Mouse (Mus musculus) heart, embryonic 11.5 days (tissue): ENCODE data around the gene Tapt1. TPM values are rescaled to one million over a fixed set of nuclear protein-coding genes. Genes with fewer than 3 reads are reported as not detected.

Experiments
- ATAC-seq: fragments of 200-750 bp; cut with Nextera tagmentation; replicated peaks from 2 replicates; pipeline ENCODE4 v1.8.0; 2017; ENCODE audit warnings: moderate library complexity; ENCODE audit not compliant: insufficient number of reproducible peaks, low FRiP score, low TSS enrichment
- H3K27ac ChIP-seq: fragments of 300-500 bp; sonication (generic); 2 replicates; pipeline ENCODE4 v1.5.1; 2014; ENCODE audit warnings: mild to moderate bottlenecking, low read depth, low read length
- H3K27me3 ChIP-seq: fragments of 300-500 bp; sonication (generic); 2 replicates; pipeline ENCODE4 v1.6.1; 2014; ENCODE audit warnings: mild to moderate bottlenecking, low read length, mixed read lengths; ENCODE audit not compliant: control insufficient read depth, insufficient read depth
- H3K36me3 ChIP-seq: fragments of 300-500 bp; sonication (generic); 2 replicates; pipeline ENCODE4 v1.6.1; 2014; ENCODE audit warnings: mild to moderate bottlenecking, low read length, moderate library complexity, mixed read lengths; ENCODE audit not compliant: control insufficient read depth, insufficient read depth
- H3K4me1 ChIP-seq: fragments of 300-500 bp; sonication (generic); 2 replicates; pipeline ENCODE4 v1.6.1; 2014; ENCODE audit warnings: low read length; ENCODE audit not compliant: control insufficient read depth, insufficient read depth
- H3K4me2 ChIP-seq: fragments of 300-500 bp; sonication (generic); 2 replicates; pipeline ENCODE4 v1.6.1; 2014; ENCODE audit warnings: mild to moderate bottlenecking, moderate library complexity
- H3K4me3 ChIP-seq: fragments of 300-500 bp; sonication (generic); 2 replicates; pipeline ENCODE4 v1.5.1; 2014; ENCODE audit warnings: low read depth, low read length
- H3K9ac ChIP-seq: fragments of 300-500 bp; sonication (generic); 2 replicates; pipeline ENCODE4 v1.6.1; 2014; ENCODE audit warnings: mild to moderate bottlenecking, low read depth, low read length, moderate library complexity
- H3K9me3 ChIP-seq: fragments of 300-500 bp; sonication (generic); replicated peaks from 2 replicates; pipeline ENCODE4 v1.6.1; 2016; ENCODE audit warnings: low read length; ENCODE audit not compliant: control insufficient read depth
- WGBS: fragments of 180-500 bp; shearing (Covaris S2); extraction: QIAGEN DNeasy Blood & Tissue Kit; methylation state at CpG from one replicate; pipeline ENCODE4 v1.1.7; 2014; ENCODE audit not compliant: insufficient replicate concordance; 5-methylcytosine and 5-hydroxymethylcytosine counted together
- polyA plus RNA-seq: library from polyadenylated mRNA; unstranded; fragments of >200 nt; fragmentation: Nextera tagmentation; extraction: Ambion mirVana; gene quantifications from 2 replicates; pipeline ENCODE4 v1.2.1, GENCODE M21; 2014

Tapt1 gene
- polyA plus RNA-seq, 1 experiment from 2014 or later = 23.8 TPM

DNA sequence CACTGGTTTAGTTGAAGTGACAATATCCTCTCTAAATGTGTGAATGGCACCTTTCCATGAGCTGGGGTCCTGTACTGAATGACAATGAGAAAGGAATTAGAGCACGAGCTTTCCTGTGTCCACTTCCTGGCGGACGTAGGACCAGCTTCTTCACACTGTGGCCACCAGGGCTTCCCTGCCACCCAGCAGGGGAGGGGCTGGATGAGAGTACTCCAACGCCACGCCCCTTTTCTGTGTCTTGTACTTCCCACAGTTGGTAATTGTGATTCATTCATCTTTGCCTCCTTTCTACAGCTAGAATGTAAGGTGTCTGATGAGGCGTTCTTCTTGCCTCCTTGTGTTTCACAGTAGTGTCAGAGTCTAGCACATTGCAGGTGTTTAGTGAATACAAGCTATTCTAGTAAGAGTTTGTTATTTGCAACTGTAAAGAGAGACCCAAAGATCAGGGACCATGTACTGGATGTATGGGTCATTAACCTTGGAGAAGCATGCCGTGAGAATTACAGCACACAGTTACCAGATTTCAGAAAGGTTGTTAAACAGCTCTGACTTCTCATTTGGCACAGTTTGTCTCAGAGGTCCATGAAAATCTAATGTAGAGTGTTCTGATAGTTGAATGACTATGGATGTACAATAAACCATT is 29.5 kb upstream of the Tapt1 start:
- 62% methylated on average over 7 of the region's 7 CpGs for WGBS

DNA sequence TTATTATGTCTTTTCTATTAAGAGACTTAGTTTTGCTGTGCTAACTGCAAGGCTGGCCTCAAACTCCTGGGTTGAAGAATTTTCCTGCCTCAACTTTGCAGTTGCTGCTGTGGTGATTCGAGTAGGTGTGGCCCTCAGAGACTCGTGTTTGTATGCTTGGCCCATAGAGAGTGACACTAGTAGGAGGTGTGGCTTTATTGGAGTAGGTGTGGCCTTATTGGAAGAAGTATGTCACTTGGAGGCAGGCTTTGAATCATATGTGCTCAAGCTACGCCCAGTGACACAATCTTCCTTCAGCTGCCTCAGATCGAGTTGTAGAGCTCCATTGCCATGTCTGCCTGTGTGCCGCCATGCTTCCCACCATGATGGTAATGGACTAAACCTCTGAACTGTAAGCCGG is 27.0 kb upstream of the Tapt1 start:
- Histone ChIP-seq H3K4me1 (no peaks in the 10 kb centered on the region), H3K4me3 (no peak overlapping the region), H3K9me3 (0 out of 2 replicates have a peak, but pooled peaks cover 2% of the 10 kb centered on the region), H3K36me3 (no peaks in the 10 kb centered on the region), H3K4me2 (no peak overlapping the region), H3K27ac (no peak overlapping the region), H3K9ac (no peak overlapping the region), H3K27me3 (no peaks in the 10 kb centered on the region)
- 82% methylated on average over 6 of the region's 6 CpGs for WGBS
- ATAC-seq = no peak

More for the DNA sequence above, 29.5 kb upstream of the Tapt1 start:
- Histone ChIP-seq H3K4me2 (no peak overlapping the region), H3K9ac (no peak overlapping the region), H3K9me3 (0 out of 2 replicates have a peak, but pooled peaks cover 2% of the 10 kb centered on the region), H3K4me1 (no peaks in the 10 kb centered on the region), H3K36me3 (no peaks in the 10 kb centered on the region), H3K27ac (no peak overlapping the region), H3K4me3 (no peak overlapping the region), H3K27me3 (no peaks in the 10 kb centered on the region)
- ATAC-seq = no peak

DNA sequence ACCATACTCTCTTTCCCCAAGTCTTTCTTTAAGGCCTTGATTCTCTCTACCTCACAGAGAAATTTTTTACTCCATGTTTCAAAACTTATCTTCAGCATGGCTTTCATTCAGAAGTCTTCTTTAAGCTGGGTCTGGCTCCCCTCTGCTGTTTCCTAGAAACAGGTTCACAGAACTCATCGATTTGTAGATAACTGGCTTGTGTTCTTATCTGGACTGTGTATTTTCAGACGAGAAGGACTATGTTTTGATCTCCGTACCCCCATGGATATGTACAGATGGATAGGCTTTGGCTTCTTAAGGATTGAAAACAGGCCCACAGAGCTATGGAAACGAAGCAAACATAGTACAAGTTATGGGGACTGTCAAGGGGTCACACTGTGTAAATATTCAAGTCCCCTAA is 26.0 kb upstream of the Tapt1 start:
- H3K4me2 ChIP-seq = no peak overlapping the region
- H3K4me3 ChIP-seq = no peak overlapping the region
- no peak overlapping the region for H3K27ac ChIP-seq
- 0 out of 2 replicates have a peak, but pooled peaks cover 2% of the 10 kb centered on the region for H3K9me3 ChIP-seq
- H3K36me3 ChIP-seq = no peaks in the 10 kb centered on the region
- ATAC-seq = no peak
- H3K4me1 ChIP-seq = no peaks in the 10 kb centered on the region
- 44% methylated on average over 4 of the region's 4 CpGs for WGBS
- no peak overlapping the region for H3K9ac ChIP-seq
- no peaks in the 10 kb centered on the region for H3K27me3 ChIP-seq

DNA sequence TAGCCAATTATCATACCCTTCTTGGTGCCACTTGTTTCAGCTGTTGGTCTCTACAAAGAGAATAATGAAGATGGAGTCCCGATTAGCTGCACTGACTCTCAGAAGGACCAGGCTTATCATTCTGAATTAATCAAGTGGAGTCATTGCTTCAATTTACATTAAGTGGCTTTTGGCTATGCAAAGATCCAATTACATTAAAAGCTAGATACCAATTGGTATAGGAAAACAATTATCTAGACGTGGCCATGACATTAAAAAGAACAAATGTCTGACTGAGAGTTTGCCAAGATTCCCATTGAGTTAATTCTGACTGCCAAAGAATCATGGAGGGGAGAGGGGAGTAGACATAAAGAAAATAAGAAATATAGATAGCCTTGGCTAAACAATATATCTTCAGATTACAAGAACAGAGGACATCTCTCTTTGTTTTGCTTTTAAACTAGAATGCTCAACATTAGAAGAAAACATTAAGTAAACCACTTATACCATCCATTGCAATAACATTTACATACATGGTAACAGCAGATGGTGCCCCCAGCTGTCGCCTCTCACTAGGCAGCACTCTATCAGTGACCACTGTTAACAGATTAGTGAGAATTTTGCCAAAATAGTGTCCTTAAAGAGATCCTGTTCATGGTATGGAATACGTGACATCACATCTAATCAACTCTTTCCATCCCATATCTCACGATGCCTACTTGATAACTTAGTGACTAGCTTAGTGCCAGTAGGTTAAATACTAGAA is 24.0 kb upstream of the Tapt1 start:
- Histone ChIP-seq H3K4me1 (no peaks in the 10 kb centered on the region), H3K9me3 (0 out of 2 replicates have a peak, but pooled peaks cover 2% of the 10 kb centered on the region), H3K36me3 (no peaks in the 10 kb centered on the region), H3K9ac (no peak overlapping the region), H3K27ac (no peak overlapping the region), H3K4me2 (no peak overlapping the region), H3K4me3 (no peak overlapping the region), H3K27me3 (no peaks in the 10 kb centered on the region)
- ATAC-seq = no peak
- WGBS = 77% methylated on average over 5 of the region's 5 CpGs

DNA sequence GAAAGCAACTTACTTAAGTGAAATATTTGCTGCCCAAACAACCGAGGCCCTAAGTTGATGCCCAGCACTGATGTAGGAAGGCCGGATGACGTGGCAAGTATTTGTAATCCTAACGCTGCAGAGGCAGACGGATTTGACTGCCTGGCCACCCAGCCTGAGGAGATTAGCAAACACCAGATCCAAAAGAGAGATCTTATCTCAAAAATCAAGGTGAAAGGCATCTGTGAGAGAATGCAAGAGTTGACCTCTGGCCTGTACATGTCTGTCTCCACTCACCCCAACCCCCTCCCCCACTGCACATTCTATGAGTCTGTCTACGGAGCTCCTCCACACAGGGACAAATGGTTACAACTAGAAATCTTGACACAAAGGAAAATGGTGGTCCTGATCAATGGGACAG is 22.9 kb upstream of the Tapt1 start:
- no peak overlapping the region for H3K4me2 ChIP-seq
- H3K36me3 ChIP-seq = no peaks in the 10 kb centered on the region
- no peak overlapping the region for H3K27ac ChIP-seq
- H3K4me1 ChIP-seq = no peaks in the 10 kb centered on the region
- 0 out of 2 replicates have a peak, but pooled peaks cover 2% of the 10 kb centered on the region for H3K9me3 ChIP-seq
- ATAC-seq = no peak
- no peak overlapping the region for H3K4me3 ChIP-seq
- no peaks in the 10 kb centered on the region for H3K27me3 ChIP-seq
- H3K9ac ChIP-seq = no peak overlapping the region
- WGBS = 54% methylated on average over 6 of the region's 6 CpGs

DNA sequence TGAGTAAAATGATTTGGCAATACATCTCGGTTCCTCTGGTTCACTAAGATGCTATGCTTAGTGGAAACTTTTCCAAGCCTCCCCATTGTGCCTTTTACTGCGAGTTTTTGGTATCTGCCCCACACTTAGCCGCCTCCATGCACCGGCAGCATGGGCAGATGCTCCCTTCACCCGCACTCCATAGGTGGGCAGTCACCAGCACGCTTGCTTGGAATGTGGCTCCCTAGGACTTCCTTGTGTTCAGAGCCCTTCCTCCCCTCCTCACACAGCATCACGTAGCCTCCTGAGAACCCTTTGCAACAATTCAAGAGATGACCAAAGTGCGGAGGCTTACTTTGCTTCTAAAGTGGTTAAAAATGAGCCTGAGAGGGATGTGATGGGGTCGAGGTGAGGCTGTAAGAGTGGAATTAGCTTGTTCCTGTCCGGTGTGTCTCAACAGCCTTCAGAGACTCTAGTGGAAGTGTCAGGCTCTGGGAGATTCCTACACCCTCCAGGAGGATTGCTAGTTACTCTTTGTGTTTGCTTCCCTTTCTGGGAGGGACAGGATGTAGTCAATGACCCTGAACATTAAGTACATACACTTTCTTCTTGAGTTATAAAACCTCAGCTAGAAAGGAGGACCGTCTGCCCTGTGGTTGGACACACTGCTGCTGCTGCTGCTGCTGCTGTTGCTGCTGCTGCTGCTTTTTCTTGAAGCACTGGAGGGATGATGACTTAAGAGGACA is 20.2 kb upstream of the Tapt1 start:
- Histone ChIP-seq H3K4me3 (no peak overlapping the region), H3K4me1 (no peaks in the 10 kb centered on the region), H3K9ac (no peak overlapping the region), H3K36me3 (no peaks in the 10 kb centered on the region), H3K9me3 (0 out of 2 replicates have a peak, but pooled peaks cover 2% of the 10 kb centered on the region), H3K4me2 (no peak overlapping the region), H3K27me3 (no peaks in the 10 kb centered on the region), H3K27ac (no peak overlapping the region)
- ATAC-seq = no peak
- 29% methylated on average over 11 of the region's 11 CpGs for WGBS

DNA sequence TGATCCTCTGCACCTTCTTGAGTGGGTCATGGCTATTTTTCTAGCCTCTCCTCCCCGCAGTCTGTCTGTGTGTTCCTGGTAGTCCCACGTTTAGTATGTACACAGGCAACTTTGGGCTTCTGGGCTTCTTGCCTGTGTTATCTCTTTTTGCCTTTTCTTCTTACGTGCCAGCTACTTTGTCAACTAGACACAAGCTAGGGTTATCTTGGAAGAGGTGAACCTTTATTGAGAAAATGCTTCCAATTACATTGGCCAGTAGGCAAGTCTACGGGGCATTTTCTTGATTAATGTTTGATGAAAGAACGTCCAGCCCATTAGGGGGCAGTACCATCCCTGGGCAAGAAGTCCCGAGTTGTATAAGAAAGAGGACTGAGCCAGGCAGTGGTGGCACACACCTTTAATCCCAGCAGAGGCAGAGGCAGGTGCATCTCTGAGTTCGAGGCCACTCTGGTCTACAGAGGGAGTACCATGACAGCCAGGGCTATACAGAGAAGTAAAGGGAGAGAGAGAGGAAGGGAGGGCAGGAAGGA is 18.5 kb upstream of the Tapt1 start:
- H3K36me3 ChIP-seq = no peaks in the 10 kb centered on the region
- no peak overlapping the region for H3K9ac ChIP-seq
- ATAC-seq = no peak
- 70% methylated on average over 7 of the region's 7 CpGs for WGBS
- no peak overlapping the region for H3K4me3 ChIP-seq
- no peaks in the 10 kb centered on the region for H3K4me1 ChIP-seq
- no peak overlapping the region for H3K27ac ChIP-seq
- H3K9me3 ChIP-seq = no peaks in the 10 kb centered on the region
- no peak overlapping the region for H3K4me2 ChIP-seq
- no peaks in the 10 kb centered on the region for H3K27me3 ChIP-seq

DNA sequence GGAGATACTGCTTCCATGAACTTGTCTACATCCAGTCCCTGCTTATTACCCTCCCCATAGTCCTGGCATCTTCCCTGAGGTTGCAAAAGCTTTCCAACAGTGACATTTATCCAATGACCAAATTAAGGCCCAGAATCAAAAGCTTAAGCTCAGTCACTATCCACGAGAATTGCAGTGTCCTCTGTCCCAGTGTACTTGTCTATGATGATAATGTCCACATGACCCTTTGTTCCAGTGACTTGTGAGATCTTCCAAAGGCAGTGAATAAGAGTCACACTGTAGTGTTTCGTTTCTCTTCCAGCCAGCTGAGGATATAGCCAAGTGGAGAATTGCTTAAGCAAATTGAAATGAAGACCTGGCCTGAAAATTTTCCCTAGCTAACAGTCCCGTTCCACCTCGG is 16.4 kb upstream of the Tapt1 start:
- Histone ChIP-seq H3K36me3 (no peaks in the 10 kb centered on the region), H3K4me3 (no peak overlapping the region), H3K4me2 (no peak overlapping the region), H3K9me3 (no peaks in the 10 kb centered on the region), H3K9ac (no peak overlapping the region), H3K27ac (no peak overlapping the region), H3K4me1 (no peaks in the 10 kb centered on the region), H3K27me3 (no peaks in the 10 kb centered on the region)
- 73% methylated on average over 4 of the region's 4 CpGs for WGBS
- ATAC-seq = no peak
